Mouse (Mus musculus): ENCODE measurements at regions not wholly inside any gene's neighbourhood (a gene's known extent, or its start where the extent isn't known, plus 50 kb on each side); places are given as distances from the start of the nearest gene placed in this dataset.
"Not testable (repeated sequence)": the region's sequence is repeated elsewhere in the genome, so short reads cannot be mapped to it uniquely, and the experiment has no call there.

- no peaks in the 10 kb centered on the region for H3K9me3 ChIP-seq (replicated peaks; ENCODE audit: control insufficient read depth, low read length)
- no peak overlapping the region for H3K9ac ChIP-seq (ENCODE audit: low read length)
- WGBS = 85% methylated on average over 12 of the region's 12 CpGs
- H3K27me3 ChIP-seq (ENCODE audit: control insufficient read depth, insufficient read depth, low read length) = no peaks in the 10 kb centered on the region
- ATAC-seq (replicated peaks; ENCODE audit: extremely low read depth, insufficient read depth, low FRiP score) = no peak
- no peaks in the 10 kb centered on the region for H3K36me3 ChIP-seq (ENCODE audit: control insufficient read depth, insufficient read depth)
- H3K4me3 ChIP-seq (ENCODE audit: low read length) = no peak overlapping the region
- H3K4me1 ChIP-seq (ENCODE audit: control insufficient read depth, insufficient read depth, low read length) = peaks cover 2% of the 10 kb centered on the region; the same call in 1 of the 2 replicates
- H3K27ac ChIP-seq (ENCODE audit: low read length) = no peak overlapping the region
- no peak overlapping the region for H3K4me2 ChIP-seq (ENCODE audit: low read depth, low read length)
These were observed 85.3 kb upstream of the Cpsf6 start for GRCm38 (mm10) chr10:117465058-117465660.

GRCm38 (mm10) chr10:117464331-117464730, 84.5 kb upstream of the Cpsf6 start:
- not testable (repeated sequence) for H3K27me3 ChIP-seq (ENCODE audit: control insufficient read depth, insufficient read depth, low read length); H3K4me1 ChIP-seq (ENCODE audit: control insufficient read depth, insufficient read depth, low read length); H3K4me2 ChIP-seq (ENCODE audit: low read depth, low read length); H3K27ac ChIP-seq (ENCODE audit: low read length); H3K9me3 ChIP-seq (replicated peaks; ENCODE audit: control insufficient read depth, low read length); H3K9ac ChIP-seq (ENCODE audit: low read length); ATAC-seq (replicated peaks; ENCODE audit: extremely low read depth, insufficient read depth, low FRiP score); H3K36me3 ChIP-seq (ENCODE audit: control insufficient read depth, insufficient read depth); H3K4me3 ChIP-seq (ENCODE audit: low read length)

GRCm38 (mm10) chr10:117463636-117464035, 83.8 kb upstream of the Cpsf6 start:
- H3K9ac ChIP-seq (ENCODE audit: low read length) = no peak overlapping the region
- no peaks in the 10 kb centered on the region for H3K36me3 ChIP-seq (ENCODE audit: control insufficient read depth, insufficient read depth)
- H3K9me3 ChIP-seq (replicated peaks; ENCODE audit: control insufficient read depth, low read length) = no peaks in the 10 kb centered on the region
- H3K27me3 ChIP-seq (ENCODE audit: control insufficient read depth, insufficient read depth, low read length) = no peaks in the 10 kb centered on the region
- H3K4me3 ChIP-seq (ENCODE audit: low read length) = no peak overlapping the region
- H3K4me1 ChIP-seq (ENCODE audit: control insufficient read depth, insufficient read depth, low read length) = peaks cover 2% of the 10 kb centered on the region; the same call in 1 of the 2 replicates
- H3K27ac ChIP-seq (ENCODE audit: low read length) = no peak overlapping the region
- no peak for ATAC-seq (replicated peaks; ENCODE audit: extremely low read depth, insufficient read depth, low FRiP score)
- no peak overlapping the region for H3K4me2 ChIP-seq (ENCODE audit: low read depth, low read length)
- 92% methylated on average over 8 of the region's 8 CpGs for WGBS

- Histone ChIP-seq H3K4me2 (ENCODE audit: low read depth, low read length) (no peak overlapping the region), H3K27ac (ENCODE audit: low read length) (no peak overlapping the region), H3K9me3 (replicated peaks; ENCODE audit: control insufficient read depth, low read length) (no peaks in the 10 kb centered on the region), H3K9ac (ENCODE audit: low read length) (no peak overlapping the region), H3K36me3 (ENCODE audit: control insufficient read depth, insufficient read depth) (no peaks in the 10 kb centered on the region), H3K27me3 (ENCODE audit: control insufficient read depth, insufficient read depth, low read length) (no peaks in the 10 kb centered on the region), H3K4me3 (ENCODE audit: low read length) (no peak overlapping the region), H3K4me1 (ENCODE audit: control insufficient read depth, insufficient read depth, low read length) (peaks cover 2% of the 10 kb centered on the region; the same call in 1 of the 2 replicates)
- no peak for ATAC-seq (replicated peaks; ENCODE audit: extremely low read depth, insufficient read depth, low FRiP score)
- 92% methylated on average over 4 of the region's 4 CpGs for WGBS
These were observed 83.1 kb upstream of the Cpsf6 start for GRCm38 (mm10) chr10:117462921-117463320.

GRCm38 (mm10) chr10:117461791-117462516, 82.1 kb upstream of the Cpsf6 start:
- H3K9me3 ChIP-seq (replicated peaks; ENCODE audit: control insufficient read depth, low read length) = no peaks in the 10 kb centered on the region
- no peaks in the 10 kb centered on the region for H3K27me3 ChIP-seq (ENCODE audit: control insufficient read depth, insufficient read depth, low read length)
- WGBS = 37% methylated on average over 11 of the region's 11 CpGs
- H3K4me1 ChIP-seq (ENCODE audit: control insufficient read depth, insufficient read depth, low read length) = peaks cover 2% of the 10 kb centered on the region; the same call in 1 of the 2 replicates
- H3K9ac ChIP-seq (ENCODE audit: low read length) = no peak overlapping the region
- no peak overlapping the region for H3K4me2 ChIP-seq (ENCODE audit: low read depth, low read length)
- H3K4me3 ChIP-seq (ENCODE audit: low read length) = no peak overlapping the region
- no peak for ATAC-seq (replicated peaks; ENCODE audit: extremely low read depth, insufficient read depth, low FRiP score)
- H3K27ac ChIP-seq (ENCODE audit: low read length) = no peak overlapping the region
- no peaks in the 10 kb centered on the region for H3K36me3 ChIP-seq (ENCODE audit: control insufficient read depth, insufficient read depth)

GRCm38 (mm10) chr10:117461261-117461660, 81.4 kb upstream of the Cpsf6 start:
- H3K9ac ChIP-seq (ENCODE audit: low read length) = no peak overlapping the region
- no peaks in the 10 kb centered on the region for H3K27me3 ChIP-seq (ENCODE audit: control insufficient read depth, insufficient read depth, low read length)
- no peak for ATAC-seq (replicated peaks; ENCODE audit: extremely low read depth, insufficient read depth, low FRiP score)
- 73% methylated on average over 4 of the region's 4 CpGs for WGBS
- H3K4me1 ChIP-seq (ENCODE audit: control insufficient read depth, insufficient read depth, low read length) = peaks cover 2% of the 10 kb centered on the region; the same call in 1 of the 2 replicates
- H3K27ac ChIP-seq (ENCODE audit: low read length) = no peak overlapping the region
- H3K4me2 ChIP-seq (ENCODE audit: low read depth, low read length) = no peak overlapping the region
- H3K9me3 ChIP-seq (replicated peaks; ENCODE audit: control insufficient read depth, low read length) = no peaks in the 10 kb centered on the region
- H3K36me3 ChIP-seq (ENCODE audit: control insufficient read depth, insufficient read depth) = no peaks in the 10 kb centered on the region
- no peak overlapping the region for H3K4me3 ChIP-seq (ENCODE audit: low read length)

- Histone ChIP-seq H3K9me3 (replicated peaks; ENCODE audit: control insufficient read depth, low read length) (no peaks in the 10 kb centered on the region), H3K4me3 (ENCODE audit: low read length) (no peak overlapping the region), H3K9ac (ENCODE audit: low read length) (no peak overlapping the region), H3K27ac (ENCODE audit: low read length) (no peak overlapping the region), H3K4me2 (ENCODE audit: low read depth, low read length) (no peak overlapping the region), H3K4me1 (ENCODE audit: control insufficient read depth, insufficient read depth, low read length) (peaks cover 2% of the 10 kb centered on the region; the same call in 1 of the 2 replicates), H3K27me3 (ENCODE audit: control insufficient read depth, insufficient read depth, low read length) (no peaks in the 10 kb centered on the region), H3K36me3 (ENCODE audit: control insufficient read depth, insufficient read depth) (no peaks in the 10 kb centered on the region)
- 81% methylated on average over 6 of the region's 6 CpGs for WGBS
- ATAC-seq (replicated peaks; ENCODE audit: extremely low read depth, insufficient read depth, low FRiP score) = no peak
These were observed 80.5 kb upstream of the Cpsf6 start for GRCm38 (mm10) chr10:117460366-117460730.

GRCm38 (mm10) chr10:117459651-117460365, 80.0 kb upstream of the Cpsf6 start:
- Histone ChIP-seq H3K4me3 (ENCODE audit: low read length) (no peak overlapping the region), H3K4me2 (ENCODE audit: low read depth, low read length) (no peak overlapping the region), H3K9ac (ENCODE audit: low read length) (no peak overlapping the region), H3K9me3 (replicated peaks; ENCODE audit: control insufficient read depth, low read length) (no peaks in the 10 kb centered on the region), H3K27ac (ENCODE audit: low read length) (no peak overlapping the region), H3K4me1 (ENCODE audit: control insufficient read depth, insufficient read depth, low read length) (peaks cover 2% of the 10 kb centered on the region; the same call in 1 of the 2 replicates), H3K36me3 (ENCODE audit: control insufficient read depth, insufficient read depth) (no peaks in the 10 kb centered on the region), H3K27me3 (ENCODE audit: control insufficient read depth, insufficient read depth, low read length) (no peaks in the 10 kb centered on the region)
- WGBS = 83% methylated on average over 10 of the region's 10 CpGs
- no peak for ATAC-seq (replicated peaks; ENCODE audit: extremely low read depth, insufficient read depth, low FRiP score)

- Histone ChIP-seq H3K9ac (ENCODE audit: low read length) (no peak overlapping the region), H3K27me3 (ENCODE audit: control insufficient read depth, insufficient read depth, low read length) (no peaks in the 10 kb centered on the region), H3K27ac (ENCODE audit: low read length) (no peak overlapping the region), H3K9me3 (replicated peaks; ENCODE audit: control insufficient read depth, low read length) (no peaks in the 10 kb centered on the region), H3K4me3 (ENCODE audit: low read length) (no peak overlapping the region), H3K4me1 (ENCODE audit: control insufficient read depth, insufficient read depth, low read length) (peaks cover 2% of the 10 kb centered on the region; the same call in 1 of the 2 replicates), H3K36me3 (ENCODE audit: control insufficient read depth, insufficient read depth) (no peaks in the 10 kb centered on the region), H3K4me2 (ENCODE audit: low read depth, low read length) (no peak overlapping the region)
- WGBS = 55% methylated on average over 2 of the region's 2 CpGs
- no peak for ATAC-seq (replicated peaks; ENCODE audit: extremely low read depth, insufficient read depth, low FRiP score)
These were observed 79.2 kb upstream of the Cpsf6 start for GRCm38 (mm10) chr10:117459041-117459475.

All from heart, embryonic 16.5 days (tissue).